Mouse (Mus musculus) stomach, postnatal 0 days (tissue): ENCODE measurements around the gene Gaa.

Experiments
- CTCF ChIP-seq: IDR thresholded peaks from 2 replicates; pipeline ENCODE4 v1.5.1; 2016; ENCODE audit warnings: antibody characterized with exemption, low read depth, mild to moderate bottlenecking, moderate library complexity
- EP300 ChIP-seq: optimal IDR thresholded peaks from 2 replicates; pipeline ENCODE3; 2016; ENCODE audit warnings: antibody characterized with exemption

GRCm38 (mm10) chr11:119252854-119253541, 14.7 kb upstream of the Gaa start:
- TF ChIP-seq EP300: no peak
- peak; percentile 77 for TF ChIP-seq CTCF
